Mouse (Mus musculus): Measurements from ENCODE around the gene 4930522H14Rik.

DNA sequence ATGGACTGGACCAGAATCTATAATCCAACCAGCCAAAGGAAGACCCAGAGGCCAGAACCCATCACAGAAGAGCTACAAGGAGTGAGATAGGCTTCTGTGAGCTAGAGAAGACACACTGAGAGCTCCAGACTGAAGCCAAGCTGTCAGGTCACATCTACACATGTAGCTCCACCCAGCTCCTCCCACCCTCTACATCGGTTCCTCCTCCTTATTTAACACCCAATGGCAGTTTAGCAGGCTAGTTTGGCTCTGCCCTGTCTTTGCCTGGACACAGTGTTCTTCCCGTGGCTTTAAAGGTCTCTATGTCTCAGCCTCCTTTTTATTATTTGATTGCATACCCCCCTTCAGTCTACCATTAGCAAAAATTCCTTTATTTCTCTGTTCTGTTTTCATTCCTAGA lies 16.2 kb upstream of the 4930522H14Rik start:
- TF ChIP-seq EP300 (IDR thresholded peaks at IDR 0.05; ENCODE audit: low read depth) (no peak), CTCF (IDR thresholded peaks at IDR 0.05; ENCODE audit: low read depth) (no peak)
